Mouse (Mus musculus) gastrocnemius, postnatal 14 days (tissue): Measurements from ENCODE around the gene Fsd1. TPM values are rescaled to one million over a fixed set of nuclear protein-coding genes. Genes with fewer than 3 reads are reported as not detected.

Experiments
- DNase-seq: peaks from one replicate; pipeline ENCODE4 v3.0.0; 2021; ENCODE audit warnings: mixed read lengths
- intact Hi-C: fragments of 180-260 bp; cut with DNase I; formaldehyde crosslinking; loops from one replicate; pipeline ENCODE4 v1.15.1; 2025; ENCODE audit warnings: low total_unique reads
- total RNA-seq, 2 experiments: library from RNA; stranded (reverse); gene quantifications; 2 replicates each; pipeline ENCODE4 v1.2.3; 2021

The Fsd1 gene
- total RNA-seq, 2 experiments from 2014 or later: 0.55 TPM; not detected in 1

- DNase-seq: peak; percentile 96
- intact Hi-C loops: no loop called here
These were observed 53.9 kb downstream of the Fsd1 start, which contains the start of gene Chaf1a for GRCm38 (mm10) chr17:56040030-56040856. Gene Chaf1a, plus strand, starts transcription at chr17:56040439.

GRCm38 (mm10) chr17:56040857-56041163 lies 54.5 kb downstream of the Fsd1 start:
- intact Hi-C loops: no loop called here
- DNase-seq: no peak

Other genes with a start within 250 kb of the Fsd1 start
- under 1 TPM; 0.09 to 0.12 TPM for gene Adgre4, start 236.5 kb upstream of the Fsd1 start, total RNA-seq
- gene Zfp119a, start 107.6 kb upstream of the Fsd1 start, total RNA-seq: 1 to 10 TPM; 3.3 to 4.0 TPM
- 1 to 10 TPM; 3.1 to 3.6 TPM for gene Zfp959, start 94.4 kb upstream of the Fsd1 start, total RNA-seq
- gene Zfp119b, start 37.0 kb upstream of the Fsd1 start, total RNA-seq: 1 to 10 TPM; 3.1 to 3.7 TPM
- under 1 TPM; 0.33 to 0.47 TPM for gene Ebi3, start 33.9 kb upstream of the Fsd1 start, total RNA-seq
- 10 to 100 TPM in 1 of 2 experiments, 1 to 10 TPM in 1; 9.3 to 10.3 TPM for gene Yju2, start 27.4 kb upstream of the Fsd1 start, total RNA-seq
- gene Shd, start 16.0 kb upstream of the Fsd1 start, total RNA-seq: under 1 TPM; 0.31 to 0.62 TPM
- gene Stap2, start 19.1 kb downstream of the Fsd1 start, total RNA-seq: 1 to 10 TPM; 3.9 to 4.4 TPM
- gene Mpnd, start 19.2 kb downstream of the Fsd1 start, total RNA-seq: 10 to 100 TPM; 32.8 to 38.4 TPM
- 10 to 100 TPM; 18.3 to 20.4 TPM for gene Sh3gl1, start 50.1 kb downstream of the Fsd1 start, total RNA-seq
- 1 to 10 TPM; 1.8 to 2.3 TPM for gene Chaf1a, start 53.9 kb downstream of the Fsd1 start, total RNA-seq
- gene Ubxn6, start 88.5 kb downstream of the Fsd1 start, total RNA-seq: 10 to 100 TPM; 38.3 to 38.9 TPM
- 10 to 100 TPM; 27.7 TPM for gene Hdgfl2, start 93.1 kb downstream of the Fsd1 start, total RNA-seq
- gene Plin4, start 123.3 kb downstream of the Fsd1 start, total RNA-seq: 100 to 1,000 TPM; 127 to 310 TPM
- gene Plin5, start 131.1 kb downstream of the Fsd1 start, total RNA-seq: 10 to 100 TPM; 17.6 to 48.3 TPM
- 1 to 10 TPM; 2.9 to 5.6 TPM for gene Lrg1, start 135.5 kb downstream of the Fsd1 start, total RNA-seq
- 10 to 100 TPM in 1 of 2 experiments, 1 to 10 TPM in 1; 9.8 to 12.1 TPM for gene Sema6b, start 153.8 kb downstream of the Fsd1 start, total RNA-seq
- 1 to 10 TPM; 3.5 TPM for gene Tnfaip8l1, start 176.0 kb downstream of the Fsd1 start, total RNA-seq
- 10 to 100 TPM; 23.4 to 26.4 TPM for gene Mydgf, start 197.4 kb downstream of the Fsd1 start, total RNA-seq
- 10 to 100 TPM; 20.8 to 22.0 TPM for gene Dpp9, start 232.4 kb downstream of the Fsd1 start, total RNA-seq